Mouse (Mus musculus): ENCODE results near the gene Haus8.
"Not testable (repeated sequence)": the region's sequence is repeated elsewhere in the genome, so short reads cannot be mapped to it uniquely, and the experiment has no call there.

The Haus8 gene

DNA sequence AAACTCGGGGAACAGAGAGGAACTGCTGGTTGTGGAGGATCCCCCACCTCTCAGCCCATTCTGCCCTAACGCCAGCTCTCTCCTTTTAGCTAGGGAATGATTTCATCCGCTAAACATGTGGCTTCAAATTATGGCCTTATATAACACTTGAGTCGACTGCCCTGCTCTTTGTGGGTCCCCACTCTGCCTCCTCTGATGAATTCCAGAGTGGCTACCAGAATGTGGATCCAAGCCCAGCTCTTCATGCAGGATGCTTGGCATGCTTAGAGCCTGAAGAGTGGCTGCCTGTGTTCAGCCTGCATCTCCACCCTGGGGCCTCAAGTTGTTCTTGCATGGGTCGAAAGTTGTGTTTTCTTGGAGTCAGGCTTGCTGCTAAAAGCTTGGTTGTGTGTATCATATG is 9.9 kb upstream of the Haus8 start:
- DNase-seq (ENCODE audit: low read depth): no peak

DNA sequence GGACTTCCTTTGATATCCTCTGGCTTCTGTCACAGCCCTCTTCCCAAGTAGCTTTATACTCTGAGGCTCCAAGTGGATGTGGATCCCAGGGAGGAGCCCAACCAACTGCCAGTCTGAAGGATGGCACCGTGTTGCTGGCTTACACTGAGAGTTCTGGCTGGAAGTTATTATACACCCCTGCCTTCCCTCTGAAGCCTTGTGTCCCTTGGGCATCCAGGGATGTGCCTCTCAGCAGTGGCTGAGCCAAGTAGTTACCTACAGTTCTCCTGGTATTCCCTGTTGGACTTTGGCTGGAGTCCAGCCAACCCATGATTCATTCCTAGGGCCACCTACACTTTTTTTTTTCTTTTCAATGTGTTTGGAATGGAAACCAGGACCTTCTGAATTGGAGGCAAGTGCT is 9.0 kb upstream of the Haus8 start:
- DNase-seq (ENCODE audit: low read depth): not testable (repeated sequence)

DNA sequence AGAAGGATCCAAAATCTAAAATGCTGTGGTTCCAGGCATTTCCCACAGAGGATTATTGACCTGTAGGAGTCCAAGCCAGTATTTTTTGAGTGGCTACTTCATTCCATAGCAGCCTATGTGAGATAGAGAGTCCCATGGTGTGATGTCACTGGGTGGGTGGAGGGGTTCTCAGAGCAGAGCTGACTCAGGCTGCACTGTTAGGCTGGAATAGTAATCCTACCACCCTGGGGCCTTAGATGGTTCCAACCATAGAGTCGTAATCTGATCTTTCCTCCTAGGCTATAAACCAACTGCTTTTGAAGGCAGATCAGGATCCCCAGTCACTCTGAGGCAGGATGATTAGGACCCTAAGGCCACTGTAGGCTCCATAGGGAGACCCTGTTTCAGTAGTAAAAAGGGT is 6.7 kb upstream of the Haus8 start:
- not testable (repeated sequence) for DNase-seq (ENCODE audit: low read depth)

DNA sequence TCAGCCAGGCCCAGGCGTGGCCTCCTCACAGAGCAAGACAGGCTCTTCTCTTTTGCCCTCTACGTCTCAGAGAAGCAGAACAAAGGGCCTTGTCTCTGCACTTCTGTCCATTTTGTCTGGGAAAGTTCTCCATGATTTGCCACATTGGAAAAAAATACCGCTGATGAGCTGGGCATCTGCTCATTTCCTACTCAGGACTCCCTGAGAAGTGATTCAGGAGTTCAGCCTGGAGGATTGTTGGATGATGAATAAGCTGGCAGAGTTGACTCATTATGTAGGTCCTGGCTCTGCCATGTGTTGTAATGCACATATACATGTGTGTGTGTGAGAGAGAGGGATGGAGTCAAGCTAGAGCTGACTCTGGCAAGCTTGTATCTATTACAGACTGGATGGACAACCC is 3.4 kb upstream of the Haus8 start:
- DNase-seq (ENCODE audit: low read depth): no peak

DNA sequence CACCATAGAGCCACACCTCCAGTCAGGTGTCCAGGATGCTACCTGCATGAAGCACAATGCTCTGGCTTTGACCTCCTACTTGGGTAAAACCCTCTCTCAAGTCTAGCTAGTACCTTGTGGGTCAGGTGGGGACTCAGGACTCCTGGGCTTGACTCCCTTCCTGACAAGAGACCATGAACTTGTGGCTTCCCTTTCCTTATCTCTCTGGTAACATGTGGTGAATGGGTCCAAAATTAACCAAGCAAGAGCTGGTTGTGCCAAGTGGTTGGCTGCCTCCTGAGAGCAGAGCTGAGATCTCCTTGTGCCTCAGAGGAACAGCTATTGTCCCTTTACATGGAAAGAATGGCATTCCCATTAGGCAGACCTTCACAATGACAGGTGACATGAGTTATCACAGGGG is 1.7 kb upstream of the Haus8 start:
- DNase-seq (ENCODE audit: low read depth): no peak

DNA sequence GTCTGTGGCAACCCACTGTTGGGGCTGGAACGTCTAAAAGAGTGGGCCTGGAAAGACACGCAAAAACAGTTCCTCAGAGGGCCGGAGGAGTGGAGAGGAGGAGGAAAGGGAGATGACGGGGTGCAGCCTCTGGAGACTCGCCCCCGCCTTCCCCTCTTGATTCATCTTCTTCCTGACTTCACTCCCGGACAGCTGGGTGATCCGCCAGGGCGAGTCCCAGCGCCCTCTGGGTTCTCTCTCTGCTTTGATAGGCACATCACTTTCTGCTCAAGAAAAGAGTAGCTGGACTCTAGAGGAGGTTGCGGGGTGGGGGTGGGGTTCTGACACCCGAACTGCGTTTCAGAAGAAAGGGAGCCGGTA is 397 bp upstream of the Haus8 start:
- DNase-seq (ENCODE audit: low read depth): peak; percentile 72

DNA sequence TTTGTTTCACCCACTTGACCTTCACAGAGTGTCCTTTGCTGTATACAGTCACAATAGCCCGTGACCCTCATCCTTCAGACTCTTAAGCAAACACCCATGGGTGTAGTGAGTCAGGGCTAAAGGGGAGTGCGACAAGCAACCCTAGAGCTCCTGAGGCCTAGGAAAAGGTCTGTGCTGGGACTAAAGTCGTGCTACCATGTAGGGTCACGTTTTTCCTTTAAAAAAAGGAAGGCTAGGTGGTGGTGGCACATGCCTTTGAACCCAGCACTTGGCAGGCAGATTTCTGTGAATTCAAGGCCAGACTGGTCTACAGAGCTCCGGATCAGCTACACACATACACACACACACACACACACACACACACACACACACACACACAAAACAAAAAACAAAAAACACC is 1.1 kb downstream of the Haus8 start:
- peak; percentile 30 for DNase-seq (ENCODE audit: low read depth)

DNA sequence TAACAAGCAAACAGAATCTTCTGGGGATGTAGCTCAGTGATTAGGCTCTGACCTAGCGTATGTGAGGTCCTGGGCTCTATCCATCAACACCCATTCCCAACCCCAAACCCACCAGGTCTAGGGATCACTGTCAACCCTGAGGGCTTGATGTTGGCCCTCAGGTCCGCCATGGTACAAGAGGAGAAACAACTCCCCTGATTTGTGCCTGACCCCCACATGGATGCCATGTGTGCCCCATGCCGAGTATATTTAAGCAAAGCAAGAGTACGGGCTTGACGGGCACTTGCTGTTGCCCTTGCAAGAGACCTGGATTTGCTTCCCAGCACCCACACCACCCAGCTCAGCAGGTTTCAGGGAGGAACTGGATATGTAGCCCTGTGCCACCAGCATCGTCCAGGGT is 4.4 kb downstream of the Haus8 start:
- not testable (repeated sequence) for DNase-seq (ENCODE audit: low read depth)

DNA sequence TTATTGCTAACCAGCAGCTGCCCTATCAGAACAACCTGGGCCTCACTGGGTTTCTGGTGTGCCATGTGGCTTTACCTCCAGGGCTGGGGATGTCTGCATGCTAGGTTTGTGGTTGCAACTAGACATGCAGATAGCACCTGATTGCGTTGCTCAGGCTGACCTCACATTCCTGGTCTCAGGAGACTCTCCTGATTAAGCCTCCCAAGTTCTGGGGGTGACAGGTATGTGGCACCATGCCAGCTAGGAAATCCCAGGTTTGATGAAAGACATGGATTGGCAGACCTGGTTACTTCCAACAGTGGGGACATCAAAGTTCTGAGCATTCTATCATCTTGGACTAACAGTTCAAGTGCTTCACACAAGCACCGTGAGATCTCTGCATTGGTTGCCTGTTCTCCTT is 5.0 kb downstream of the Haus8 start:
- DNase-seq (ENCODE audit: low read depth): no peak

DNA sequence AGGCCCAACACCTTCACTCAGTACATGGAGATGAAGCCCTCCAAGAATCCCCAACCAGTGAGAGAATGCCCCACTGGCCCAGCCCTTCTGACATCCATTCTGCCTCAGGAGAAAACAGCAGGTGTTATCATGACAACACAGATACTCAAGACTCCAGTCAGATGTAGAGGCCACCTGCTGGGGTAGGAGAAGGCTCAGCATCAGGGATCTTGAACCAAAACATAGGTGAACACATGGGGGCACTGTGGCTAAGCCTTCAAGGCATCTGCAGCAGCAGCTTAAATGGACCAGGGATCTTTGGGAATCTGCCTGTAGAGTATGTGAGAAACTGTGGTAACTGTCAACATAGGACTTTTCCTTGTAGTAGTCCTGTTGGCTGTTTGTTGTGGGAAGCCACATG is 11.5 kb downstream of the Haus8 start:
- no peak for DNase-seq (ENCODE audit: low read depth)

DNA sequence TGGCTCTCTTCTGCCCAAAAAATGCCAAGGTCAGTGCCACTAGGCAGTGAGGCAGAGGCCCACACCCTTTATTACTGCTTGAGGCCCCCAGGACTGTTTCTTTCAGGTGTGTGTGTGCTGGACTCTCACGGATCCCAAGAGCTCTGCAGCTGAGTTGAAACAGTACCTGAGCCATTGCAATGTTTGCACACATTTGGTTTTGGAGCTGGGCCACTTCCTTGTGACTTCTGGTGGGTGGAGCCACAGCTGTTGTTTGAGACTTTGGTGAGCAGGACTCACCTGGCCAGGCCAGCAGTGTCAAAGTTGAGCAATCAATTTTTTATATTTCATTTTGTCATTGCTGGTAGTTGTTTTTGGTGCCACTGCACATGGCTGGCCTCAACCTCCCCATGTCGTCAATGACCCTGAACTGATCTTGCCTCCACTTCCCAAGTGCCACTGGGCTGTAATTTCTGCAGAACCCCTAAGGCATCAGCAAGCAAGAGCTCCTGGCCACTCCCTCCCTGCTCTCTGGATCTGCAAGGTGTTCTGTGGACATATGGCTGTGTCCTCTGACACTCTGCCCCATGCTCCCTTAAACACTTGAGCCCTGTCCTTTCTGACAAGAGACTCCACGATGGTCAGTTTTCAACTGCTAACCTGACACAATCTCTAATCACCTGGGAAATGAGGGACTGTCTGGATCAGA is 16.0 kb downstream of the Haus8 start:
- no peak for DNase-seq (ENCODE audit: low read depth)

DNA sequence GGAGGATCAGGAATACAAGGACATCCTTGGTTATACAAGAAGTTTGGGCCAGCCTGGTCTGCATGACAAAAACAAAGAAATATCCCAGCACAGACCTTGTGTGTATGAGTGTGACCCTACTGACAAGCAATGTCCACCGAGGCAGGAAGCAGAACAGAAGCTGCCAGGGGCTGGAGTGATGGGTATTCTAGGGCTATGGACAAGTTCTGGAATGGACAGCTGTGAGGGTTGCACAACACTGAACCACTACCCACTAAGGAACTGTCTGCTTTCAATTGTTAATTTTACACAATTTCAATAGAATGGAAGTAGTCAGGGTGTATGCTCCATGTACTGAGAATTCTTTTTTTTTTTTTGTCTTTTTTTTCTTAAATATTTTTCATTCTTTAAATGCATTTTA is 24.5 kb downstream of the Haus8 start:
- DNase-seq (ENCODE audit: low read depth): no peak

DNA sequence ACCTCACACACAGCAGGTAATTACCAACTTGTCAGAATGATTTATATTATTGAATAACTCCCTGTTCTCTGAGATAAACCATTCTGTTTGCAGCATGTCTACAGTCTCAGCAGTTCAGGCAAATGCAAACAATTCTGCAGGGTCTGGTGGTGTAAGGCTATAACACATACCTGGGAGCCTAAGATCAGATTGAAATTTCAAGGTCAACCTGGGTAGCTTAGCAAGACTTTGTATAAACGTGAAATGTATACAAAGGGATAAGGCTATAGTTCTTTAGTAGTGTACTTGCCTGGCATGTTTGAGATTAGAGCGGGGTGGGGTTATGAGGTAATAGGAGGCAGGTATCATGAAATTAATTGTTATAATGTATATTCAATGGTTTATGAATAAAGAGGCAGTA is 30.0 kb downstream of the Haus8 start:
- DNase-seq (ENCODE audit: low read depth): no peak

DNA sequence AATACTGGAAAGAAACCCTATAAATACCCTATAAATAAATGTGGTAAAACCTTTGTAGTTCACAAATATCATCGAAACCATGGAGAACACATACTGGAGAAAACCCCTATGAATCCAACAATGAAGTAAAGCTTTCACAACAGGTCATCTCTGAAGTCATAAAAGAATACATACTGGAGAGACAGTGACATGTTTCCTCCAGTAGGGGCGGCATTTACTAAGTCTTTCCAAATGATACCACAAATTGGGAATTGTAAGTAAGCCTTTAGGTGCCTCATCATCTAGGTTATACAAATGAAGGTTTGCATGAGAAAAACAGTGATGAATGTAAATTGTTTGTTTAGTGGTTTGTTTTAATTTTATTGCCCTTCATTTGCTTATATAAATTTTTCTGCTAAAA is 48.2 kb downstream of the Haus8 start:
- peak; percentile 56 for DNase-seq (ENCODE audit: low read depth)

DNA sequence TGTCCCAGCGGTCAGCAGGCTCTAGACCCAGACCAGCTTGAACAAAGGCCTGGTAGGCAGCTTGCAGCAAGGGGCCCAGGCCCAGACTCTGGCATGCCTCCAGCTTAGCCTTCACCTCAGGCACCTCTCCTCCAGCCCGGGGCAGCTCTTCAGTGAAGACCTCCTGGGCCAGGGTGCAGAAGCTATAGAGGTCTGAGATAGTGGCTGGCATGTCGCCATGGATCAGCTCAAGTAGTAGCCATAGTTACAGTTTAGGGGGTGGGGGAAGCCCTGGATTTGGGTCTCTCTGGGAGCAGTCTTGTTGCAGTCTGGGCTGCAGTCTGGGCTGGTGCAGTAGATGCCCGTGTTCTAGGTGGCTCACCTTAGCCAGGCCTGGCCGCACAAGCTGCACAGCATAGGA is 58.5 kb downstream of the Haus8 start:
- DNase-seq (ENCODE audit: low read depth): not testable (repeated sequence)

DNA sequence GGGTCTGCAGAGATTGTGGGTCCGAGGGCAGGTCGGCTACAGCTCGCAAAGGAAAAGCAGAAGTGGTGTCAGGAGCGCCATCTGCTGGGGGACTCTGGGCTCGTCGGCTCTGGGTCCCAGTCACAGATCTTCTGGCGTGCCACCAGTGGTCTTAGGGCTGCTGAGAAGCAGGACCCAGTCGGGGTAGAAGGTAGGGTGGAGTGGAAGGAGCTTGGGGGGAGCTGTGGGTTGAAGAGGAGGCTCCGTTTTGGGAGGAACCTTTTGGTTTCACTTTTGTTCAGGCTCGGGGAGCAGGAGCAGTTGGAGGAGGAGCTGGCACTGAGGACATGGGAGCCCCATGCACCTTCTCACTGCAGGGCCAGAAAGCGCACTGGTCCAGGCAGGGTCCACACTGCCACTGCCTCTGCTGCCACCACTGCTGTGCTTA is 67.2 kb downstream of the Haus8 start:
- DNase-seq (ENCODE audit: low read depth): peak; percentile 49
